Mouse (Mus musculus) adrenal gland, postnatal 14 days (tissue): ENCODE results near the gene Ctnnal1. TPM values are rescaled to one million over a fixed set of nuclear protein-coding genes. Genes with fewer than 3 reads are reported as not detected.
A peak's percentile ranks its signal among the peaks of the same experiment; 100 is the strongest.

ENCODE experiments used
- DNase-seq: peaks from one replicate; pipeline ENCODE4 v3.0.0; 2021; ENCODE audit warnings: mixed read lengths
- total RNA-seq: library from RNA; stranded (reverse); gene quantifications from 2 replicates; pipeline ENCODE4 v1.2.3, GENCODE M21; 2021

Ctnnal1 gene
- total RNA-seq, 1 experiment from 2014 or later, result 19.6 TPM

DNA sequence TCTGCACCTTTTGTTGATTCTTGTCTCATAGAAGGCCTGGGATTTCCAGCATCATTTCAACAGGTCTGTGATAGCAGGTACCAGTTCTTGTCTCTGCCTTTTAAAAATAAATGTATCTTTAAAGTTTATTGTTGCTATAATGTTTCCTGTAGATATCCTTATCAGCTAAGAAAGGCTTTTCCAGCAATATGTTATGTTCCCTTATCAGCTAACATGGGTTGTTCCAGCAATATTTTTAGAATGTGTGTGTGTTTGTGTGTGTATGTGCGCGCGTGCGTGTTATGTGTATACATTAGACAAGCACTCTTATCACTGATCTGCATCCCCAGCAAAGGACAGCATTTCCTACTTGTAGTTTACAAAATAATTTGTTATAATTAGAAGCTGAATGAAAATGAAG lies 3.4 kb downstream of the Ctnnal1 start:
- DNase-seq, result no peak

DNA sequence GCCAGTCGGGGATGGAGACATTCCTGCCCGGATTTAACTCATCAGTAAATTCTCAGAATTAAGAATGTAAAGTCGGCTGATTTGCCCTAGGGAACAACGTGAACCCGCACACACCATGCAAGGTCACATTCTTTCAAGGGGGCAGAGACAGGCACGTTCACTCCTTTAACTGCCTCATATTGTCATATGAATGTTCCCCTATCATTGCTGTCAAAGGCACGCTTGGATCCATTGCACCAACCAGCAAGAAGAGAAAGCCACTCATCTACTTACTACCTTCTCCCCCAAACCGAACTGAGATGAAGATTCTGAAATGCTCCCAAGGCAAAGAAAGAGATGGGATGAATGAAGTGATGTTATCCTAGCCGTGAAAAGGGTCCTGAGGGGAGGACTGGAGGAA lies 6.3 kb downstream of the Ctnnal1 start:
- no peak for DNase-seq

DNA sequence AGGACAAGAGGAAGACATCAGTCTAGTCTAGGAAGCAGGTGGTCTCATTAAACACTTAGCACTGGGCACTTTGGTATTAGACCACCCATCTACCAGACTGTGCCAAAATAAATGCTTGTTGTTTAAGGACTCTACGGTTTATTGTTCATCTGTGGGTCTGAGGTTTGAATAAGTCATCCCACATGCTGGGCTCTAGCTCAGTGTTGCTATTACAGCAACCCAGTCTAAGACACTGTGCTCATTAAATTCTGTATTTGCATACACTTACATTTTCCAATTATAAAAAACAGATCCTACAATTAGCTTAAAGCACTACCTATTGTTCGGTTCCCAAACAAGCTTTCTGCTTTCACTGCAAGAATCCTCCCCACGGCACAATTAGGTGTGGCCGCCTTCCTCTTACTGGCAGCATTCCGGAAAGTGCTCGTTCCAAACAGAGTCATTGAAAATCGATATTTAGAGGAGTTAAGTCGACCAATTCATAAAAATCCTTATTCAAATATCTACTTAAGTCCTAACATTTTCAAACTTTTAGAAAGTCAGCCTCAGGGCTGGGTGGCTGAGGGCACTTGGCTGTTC lies 8.5 kb downstream of the Ctnnal1 start:
- no peak for DNase-seq

DNA sequence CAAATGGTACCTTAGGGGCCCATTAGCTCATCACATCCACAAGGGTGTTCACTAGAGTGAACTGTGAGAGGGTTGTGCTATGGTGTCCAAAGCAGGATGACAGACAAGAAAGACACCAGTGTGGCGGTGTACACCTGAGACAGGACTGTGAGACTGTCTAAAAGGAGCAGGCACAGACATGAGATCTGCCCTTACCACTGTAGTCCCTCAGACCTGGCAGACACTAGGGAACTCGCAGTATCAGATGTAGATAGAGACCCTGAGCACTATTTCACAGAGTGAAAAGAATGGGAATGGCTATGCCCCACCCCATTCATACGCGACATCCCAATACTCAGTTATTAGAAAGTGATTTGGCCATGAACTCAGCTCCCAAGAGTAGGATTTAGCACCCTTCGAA lies 9.1 kb downstream of the Ctnnal1 start:
- no peak for DNase-seq

DNA sequence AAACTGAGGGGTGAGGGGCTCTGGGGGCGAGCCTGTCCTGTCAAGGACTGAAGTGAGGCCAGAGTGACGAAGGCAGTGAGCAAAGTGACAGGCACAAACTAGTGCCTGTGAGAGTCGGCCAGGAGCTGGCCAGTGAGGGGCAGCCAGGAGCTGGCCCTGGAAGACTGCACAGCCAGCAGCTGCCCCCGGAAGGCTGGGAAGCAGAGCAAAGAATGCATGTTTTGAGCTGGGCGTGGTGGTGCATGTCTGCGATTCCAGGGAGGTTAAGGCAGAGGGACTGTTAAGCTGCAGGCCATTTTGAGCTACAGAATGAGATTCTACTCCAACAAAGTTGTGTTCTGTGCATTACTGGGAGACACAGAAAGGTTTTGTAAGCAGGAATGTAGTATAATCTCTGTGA lies 14.3 kb downstream of the Ctnnal1 start:
- peak; percentile 17 for DNase-seq

DNA sequence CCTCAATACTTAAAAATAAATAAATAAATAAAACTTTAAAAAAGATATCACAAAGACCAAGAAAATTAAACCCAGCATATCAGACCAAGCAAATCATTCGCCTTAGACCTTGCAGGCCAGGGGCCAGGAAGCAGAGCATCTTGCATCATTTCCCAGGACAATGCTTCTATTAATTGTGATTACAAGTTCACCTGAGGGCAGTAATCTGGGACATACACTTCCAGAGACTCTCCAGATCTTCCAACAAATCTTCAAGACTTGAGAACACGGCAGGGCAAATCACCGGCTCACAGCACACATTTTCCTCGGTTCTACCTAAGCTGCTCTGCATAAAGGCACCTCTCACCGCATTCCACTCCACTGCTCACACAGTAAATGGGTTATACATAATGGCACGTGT lies 16.9 kb downstream of the Ctnnal1 start:
- no peak for DNase-seq

DNA sequence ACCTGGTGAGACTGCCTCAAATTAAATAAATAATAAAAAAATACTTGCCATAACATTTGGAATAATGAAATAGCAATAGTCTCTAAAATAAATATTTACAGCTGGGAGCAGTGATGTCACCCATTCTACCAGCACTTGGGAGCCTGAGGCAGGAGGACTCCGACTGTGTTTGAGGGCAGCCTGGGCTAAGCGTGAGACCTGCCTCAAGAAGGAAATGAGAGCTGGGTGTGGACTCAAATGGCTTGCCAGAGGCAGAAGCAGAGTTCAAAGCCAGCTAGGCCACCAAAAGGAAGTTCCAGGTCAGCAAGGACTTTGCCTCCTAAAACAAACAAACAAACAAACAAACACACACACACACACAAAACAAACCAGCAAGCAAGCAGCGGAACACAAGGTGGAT lies 17.6 kb downstream of the Ctnnal1 start:
- no peak for DNase-seq

DNA sequence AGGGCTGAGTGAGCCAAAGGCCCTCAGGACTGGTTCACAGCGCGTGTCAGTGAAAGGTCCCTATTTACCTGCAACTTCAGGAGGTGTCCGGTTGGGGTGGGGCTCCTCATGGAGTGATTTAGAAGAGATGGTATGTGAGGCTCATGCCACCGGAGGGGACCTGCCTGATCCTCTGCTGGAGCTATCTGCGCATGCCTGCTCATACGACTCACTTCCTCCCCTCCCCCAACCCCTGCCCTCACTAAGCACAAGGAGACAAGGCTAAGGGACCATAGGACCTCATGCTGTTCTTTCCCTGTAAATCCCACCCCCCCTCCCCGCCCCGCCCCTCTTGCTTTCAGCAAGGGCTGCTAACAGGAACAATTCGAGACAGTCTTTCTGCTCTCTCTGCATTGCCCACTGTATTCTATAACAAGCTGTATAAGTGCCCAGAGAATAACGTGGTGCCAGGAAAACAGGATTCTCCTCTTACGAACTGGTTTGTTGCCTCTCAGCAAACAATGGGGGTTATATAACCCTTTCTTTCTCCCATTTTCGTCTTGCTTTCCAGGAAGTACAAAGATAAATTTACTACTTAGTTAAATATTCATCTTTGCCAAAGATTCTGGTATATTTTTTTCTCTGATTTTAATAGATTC lies 19.0 kb downstream of the Ctnnal1 start:
- no peak for DNase-seq

DNA sequence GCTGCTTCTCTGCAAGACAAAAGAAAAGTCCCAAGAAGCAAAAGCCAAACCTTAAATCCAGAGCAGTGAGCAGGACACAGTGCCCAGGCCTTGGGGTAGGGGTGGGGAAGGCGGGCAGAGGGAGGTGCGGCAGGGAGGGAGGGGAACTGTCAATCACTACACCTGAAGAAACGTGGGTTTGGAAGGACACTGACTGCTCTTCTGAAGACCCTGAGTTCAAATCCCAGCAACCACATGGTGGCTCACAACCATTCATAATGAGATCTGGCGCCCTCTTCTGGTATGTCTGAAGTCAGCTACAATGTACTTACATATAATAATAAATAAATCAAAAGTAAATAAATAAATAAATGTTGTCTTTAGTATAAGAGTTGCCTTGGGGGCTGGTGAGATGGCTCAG lies 20.1 kb downstream of the Ctnnal1 start:
- no peak for DNase-seq

DNA sequence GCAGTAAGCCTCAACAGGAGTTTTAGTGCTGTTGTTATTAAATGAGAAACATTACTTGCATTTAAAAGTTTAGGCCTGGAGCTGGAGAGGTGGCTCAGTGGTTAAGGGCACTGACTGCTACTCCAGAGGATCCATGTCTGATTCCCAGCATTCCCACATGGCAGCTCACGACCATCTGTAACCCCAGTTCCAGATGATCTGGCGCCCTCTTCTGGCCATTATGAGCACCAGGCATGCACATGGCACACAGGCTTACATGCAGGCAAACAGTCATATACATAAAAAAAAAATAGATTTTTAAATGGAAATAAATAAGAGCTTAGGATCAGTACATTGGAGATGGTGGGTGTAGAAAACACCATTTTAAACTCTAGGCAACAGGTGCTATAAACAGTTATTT lies 21.0 kb downstream of the Ctnnal1 start:
- DNase-seq, result no peak

DNA sequence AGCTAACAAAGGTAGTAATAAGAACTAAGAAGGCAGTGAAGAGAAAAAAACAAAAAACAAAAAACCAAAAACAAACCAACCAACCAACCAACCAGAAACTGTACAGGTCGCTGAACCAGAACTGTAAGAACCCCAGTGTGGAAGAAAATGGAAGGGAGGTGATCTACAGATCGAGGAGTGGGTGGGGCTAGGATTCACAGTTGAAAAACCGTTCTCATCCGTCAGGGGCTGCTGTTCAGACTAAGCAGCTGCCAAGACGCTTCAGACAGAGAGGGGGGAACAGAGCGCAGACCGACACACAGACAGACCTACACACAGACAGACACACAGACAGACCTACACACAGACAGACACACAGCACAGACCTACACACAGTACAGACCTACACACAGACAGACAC lies 22.5 kb downstream of the Ctnnal1 start:
- no peak for DNase-seq

DNA sequence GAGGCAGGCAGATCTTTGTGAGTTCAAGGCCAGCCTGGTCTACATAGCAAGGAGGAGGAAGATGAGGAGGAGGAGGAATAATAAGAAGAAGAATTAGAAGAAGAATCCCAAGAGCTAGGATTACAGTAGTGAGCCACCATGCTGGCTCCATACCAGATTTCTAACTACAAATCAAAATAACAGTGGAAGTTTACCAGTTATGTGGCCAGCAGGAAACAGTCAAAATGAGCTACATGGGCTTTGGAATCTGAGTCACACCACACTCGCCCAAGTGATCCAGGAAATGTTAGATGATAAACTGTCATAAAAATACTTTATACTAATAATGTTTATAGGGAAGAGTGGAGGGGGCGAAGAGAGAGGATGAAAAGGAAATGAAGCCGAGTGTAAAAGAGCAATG lies 24.7 kb downstream of the Ctnnal1 start:
- DNase-seq, result no peak

DNA sequence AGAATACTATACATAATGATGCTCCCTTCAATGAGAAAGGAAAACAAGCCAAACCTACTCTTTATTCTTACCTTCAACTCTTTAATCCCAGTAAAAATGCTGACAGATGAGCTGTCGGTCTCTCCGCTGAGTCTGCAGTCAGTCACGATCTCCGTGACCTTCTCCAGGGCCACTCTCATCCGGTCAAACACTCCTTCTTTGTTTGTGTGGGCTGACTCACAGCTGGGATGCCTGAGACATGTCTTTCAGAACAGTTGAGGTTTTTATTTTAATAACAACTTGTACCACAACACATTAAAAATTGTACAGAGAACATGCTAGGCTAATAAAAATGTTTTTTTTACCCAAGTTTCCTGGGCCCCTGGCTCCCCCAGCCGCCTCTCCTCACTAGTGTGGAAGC lies 27.3 kb downstream of the Ctnnal1 start:
- DNase-seq, result peak; percentile 59

DNA sequence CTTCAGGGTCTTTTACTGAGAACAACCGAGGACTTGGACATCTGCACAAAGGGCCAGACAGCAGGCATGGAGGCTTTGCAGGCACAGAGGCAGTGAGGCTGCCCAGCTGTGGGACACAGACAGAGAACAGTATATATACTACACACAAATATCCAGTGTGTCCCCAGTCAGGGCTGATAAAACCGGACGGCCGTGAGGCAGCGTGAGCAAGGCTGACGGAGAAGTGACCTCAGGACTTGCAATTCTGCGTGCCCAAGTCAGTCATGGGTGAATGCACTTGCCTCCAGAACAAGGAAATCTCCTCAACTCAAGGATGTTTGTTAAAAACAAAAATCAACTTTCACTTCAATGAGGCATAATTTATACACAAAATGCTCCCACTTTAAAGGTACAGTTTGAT lies 33.0 kb downstream of the Ctnnal1 start:
- DNase-seq, result peak; percentile 25

DNA sequence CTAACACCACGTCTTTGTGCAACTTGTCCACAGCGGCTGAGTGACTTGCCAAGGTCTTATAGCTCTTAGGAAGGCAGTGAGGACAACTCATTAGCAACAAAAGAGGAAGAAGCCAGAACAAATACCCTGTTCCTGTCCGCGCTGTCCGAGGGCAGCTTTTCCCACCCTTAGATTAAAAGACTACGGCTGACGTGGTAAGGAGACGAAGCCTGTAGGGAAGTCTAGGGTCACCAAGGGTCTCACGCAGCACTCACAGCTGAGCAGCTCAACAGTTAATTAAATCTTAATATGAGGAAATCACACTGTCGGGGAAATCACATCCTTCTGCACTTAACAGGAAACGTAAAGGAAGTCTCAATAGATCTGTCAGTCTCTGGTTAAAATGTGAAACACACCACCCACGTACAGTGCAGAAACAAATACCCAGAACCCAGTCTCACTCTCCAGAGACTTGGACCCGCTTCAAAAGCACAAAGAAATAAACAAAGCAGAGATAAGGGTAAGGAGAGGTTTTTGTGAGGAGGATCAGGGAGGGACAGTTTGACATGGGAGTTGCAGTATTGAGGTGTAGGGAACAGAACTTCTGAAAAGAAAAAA lies 33.9 kb downstream of the Ctnnal1 start:
- DNase-seq, result peak; percentile 17

DNA sequence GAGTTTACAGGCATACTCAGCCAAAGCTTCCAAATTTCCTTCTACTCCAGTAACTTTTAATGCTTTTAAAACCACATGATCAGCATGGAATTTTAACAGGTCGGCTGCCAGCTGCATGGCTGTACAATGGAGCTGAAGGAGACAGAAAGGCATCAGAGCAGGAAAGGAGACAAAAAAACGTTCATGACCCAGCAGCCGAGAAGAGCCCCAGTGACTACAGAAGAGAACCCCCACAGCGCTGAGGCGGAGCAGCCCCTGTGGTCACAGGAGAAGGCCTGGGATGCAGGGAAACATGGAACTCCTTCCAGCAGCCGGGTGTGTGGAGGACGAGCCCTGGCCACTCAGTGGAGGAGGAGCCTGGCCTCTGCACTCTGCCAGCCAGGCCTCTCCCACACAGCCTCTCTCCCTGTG lies 35.5 kb downstream of the Ctnnal1 start:
- DNase-seq, result peak; percentile 15

DNA sequence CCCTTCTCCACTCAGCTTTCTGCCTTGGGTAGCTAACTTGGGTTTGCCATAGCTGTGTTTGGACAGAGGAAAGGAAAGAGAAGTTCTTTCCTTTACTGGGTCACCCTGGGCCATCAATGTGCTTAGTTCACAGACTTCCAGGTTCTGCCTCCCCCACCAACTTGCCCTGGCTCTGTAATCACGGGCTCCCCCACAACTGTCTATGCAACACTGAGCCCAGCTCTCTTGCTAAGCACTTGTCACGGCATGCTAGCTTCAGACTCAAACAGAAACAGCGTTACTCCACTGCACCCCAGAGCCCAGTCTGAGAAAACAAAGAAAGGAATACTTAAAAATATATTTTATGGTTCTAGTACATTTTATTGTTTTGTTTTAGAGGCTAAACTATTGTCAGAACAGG lies 36.1 kb downstream of the Ctnnal1 start:
- no peak for DNase-seq

DNA sequence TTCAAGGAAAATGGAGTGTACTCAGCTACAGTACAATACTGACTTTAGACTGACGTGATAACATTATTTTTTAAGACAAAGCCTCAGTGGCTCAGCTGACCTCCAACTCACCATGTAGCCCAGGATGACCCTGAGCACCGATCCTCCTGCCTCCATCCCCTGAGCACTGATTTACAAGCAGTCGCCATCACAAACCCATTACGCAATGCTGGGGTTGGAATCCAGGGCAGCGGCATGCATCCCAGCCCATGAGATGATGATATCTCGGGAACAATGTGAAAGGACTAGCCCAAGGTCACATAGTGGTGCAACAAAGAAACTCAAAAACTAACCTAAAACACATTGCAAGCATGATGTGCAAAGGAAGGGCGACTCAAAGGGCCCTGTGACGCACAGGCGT lies 40.8 kb downstream of the Ctnnal1 start:
- DNase-seq, result peak; percentile 57

DNA sequence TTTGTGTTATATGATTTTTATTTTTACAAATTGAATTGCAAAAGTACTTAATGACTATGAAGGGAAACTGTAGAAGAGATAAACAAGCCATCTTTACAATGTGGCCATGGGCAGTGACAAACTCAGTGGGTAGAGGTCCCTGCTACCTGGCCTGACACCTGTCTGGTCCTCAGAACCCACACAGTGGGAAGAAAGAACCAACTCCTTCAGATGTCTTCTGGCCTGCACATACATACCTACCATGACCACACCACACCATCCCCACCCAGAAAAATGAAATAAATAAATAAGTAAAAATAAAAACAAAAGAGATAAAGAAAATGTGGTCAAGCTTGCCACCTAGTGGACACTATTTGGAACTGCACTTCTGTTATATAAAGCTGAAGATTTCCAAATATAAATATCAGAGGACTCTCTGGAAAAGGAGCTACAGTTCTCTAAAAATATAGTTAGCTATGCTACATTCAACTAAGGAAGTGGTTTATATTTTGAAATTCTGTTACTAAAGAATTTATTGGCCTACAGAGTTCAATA lies 44.9 kb downstream of the Ctnnal1 start:
- DNase-seq, result no peak

DNA sequence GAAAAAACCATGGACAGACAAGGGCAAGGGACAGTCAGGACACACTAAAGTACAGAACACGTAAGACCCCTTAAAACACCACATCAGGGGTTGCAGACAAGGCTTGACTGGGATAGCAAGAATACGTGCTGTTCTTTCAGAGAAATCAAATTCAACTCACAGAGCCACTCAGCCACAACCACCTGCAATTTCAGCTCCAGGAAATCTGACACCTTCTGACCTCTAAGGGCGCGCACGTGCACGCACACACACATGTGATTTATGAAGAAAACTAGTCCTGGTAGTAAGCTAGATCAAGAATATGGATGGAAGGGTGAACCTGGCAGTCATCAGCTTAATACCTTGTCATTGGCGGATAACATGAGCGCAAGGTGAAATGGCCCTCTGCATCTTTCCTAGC lies 49.9 kb downstream of the Ctnnal1 start:
- DNase-seq, result no peak

DNA sequence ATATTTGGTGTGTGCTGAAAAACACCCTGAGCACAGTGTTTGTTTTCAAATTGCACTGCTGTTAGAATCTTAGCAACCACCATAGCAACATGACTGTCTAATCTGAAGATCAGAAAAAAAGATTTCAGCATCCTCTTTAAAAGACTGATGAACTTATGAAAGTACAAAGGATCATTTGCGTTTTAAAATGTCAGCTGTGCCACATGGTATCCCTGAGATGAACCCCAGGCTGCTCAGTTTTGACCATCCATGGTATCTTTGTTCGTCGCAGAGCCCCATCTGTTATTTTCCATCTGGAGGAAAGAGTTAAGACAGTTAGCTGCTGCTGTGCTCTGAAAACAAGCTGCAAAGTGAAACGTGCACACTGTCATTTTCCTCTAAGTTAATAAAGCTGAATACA lies 52.9 kb downstream of the Ctnnal1 start:
- DNase-seq, result no peak

DNA sequence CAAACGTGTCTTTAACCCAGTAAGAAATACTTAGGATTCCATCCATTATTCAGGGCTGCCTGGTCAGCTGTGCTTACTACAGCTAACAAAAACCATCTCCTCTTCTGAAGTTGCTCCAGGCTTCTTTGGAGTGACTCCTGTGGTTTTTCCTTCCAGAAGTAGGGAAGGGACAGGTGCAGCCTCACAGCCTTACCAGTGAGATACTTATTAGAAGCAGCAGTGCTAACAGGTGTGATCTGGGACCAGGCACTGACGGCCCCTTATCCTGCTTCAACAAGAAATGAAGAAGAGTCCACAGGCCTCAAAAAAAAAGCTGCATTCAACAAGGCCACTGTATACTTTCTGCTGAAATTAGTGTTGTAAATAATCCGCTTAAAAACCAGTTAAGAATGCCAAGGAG lies 53.3 kb downstream of the Ctnnal1 start:
- no peak for DNase-seq

DNA sequence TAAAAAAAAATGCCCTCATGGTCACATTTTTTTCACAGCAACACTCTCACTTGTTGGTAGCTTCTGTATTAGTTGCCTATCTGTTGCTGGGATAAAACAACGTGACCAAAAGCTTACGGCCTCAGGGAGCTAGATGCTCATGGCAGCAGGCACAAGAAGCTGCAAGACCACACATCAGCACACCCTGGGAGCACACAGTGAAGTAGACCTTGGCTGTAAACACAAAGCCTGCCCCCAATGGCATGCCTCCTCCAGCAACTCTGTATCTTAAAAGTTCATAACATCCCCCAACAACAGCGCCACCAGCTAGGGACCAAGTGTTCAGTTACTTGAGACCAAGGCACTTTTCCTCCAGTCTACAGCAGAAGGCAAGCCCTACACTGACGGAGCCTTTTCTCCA lies 55.9 kb downstream of the Ctnnal1 start:
- no peak for DNase-seq

DNA sequence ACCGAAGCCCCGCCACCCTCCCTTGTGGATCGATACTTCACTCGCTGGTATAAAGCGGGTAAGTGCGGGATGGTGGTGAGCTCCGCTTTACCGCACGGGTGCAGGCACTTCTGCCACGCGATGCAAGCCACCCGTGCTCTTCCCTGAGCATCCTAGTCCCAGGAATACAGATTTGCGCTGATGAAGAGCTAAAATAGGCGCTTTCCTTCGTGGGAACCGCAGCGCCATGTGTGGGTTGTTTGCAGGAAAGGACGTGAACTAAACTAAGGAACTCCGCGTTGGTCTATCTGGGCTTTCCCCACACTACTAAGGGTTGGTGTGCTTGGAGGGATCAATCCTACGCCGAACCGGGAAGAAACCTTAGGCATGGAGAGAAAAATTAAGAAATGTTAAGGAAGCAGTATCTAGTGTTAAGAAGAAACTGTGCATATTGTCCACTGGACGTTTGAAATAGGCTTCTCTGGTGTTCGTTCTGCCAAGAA lies 62.3 kb downstream of the Ctnnal1 start:
- DNase-seq, result no peak
